Mouse (Mus musculus) urinary bladder, postnatal 4 days (tissue): ENCODE measurements around the gene Robo2.
"Not testable (repeated sequence)": the region's sequence is repeated elsewhere in the genome, so short reads cannot be mapped to it uniquely, and the experiment has no call there.

Source experiments
- DNase-seq, 2 experiments: peaks; one replicate each; pipeline ENCODE4 v3.0.0; 2021 to 2022; ENCODE audit warnings: low spot score in 2 of 2

Robo2 gene

DNA sequence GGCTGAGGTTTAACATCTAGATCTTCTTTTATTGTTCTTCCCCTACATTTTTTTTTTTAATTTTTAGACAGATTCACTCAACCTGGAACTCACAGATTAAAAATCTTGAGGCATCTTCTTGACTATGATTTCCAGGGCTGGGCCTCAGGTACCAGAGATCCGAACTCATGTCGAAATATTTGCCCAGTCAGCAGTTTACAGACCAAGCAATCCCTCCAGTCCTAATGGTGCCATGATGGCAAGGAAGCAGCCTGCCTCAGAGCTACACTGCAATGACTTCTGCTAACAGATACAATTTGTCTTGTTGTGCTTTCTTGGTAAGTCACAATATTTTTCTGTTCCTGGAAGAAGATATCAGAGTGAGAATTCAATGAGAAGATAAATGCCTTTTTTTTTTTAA, 327.4 kb downstream of the Robo2 start:
- DNase-seq = no peak

DNA sequence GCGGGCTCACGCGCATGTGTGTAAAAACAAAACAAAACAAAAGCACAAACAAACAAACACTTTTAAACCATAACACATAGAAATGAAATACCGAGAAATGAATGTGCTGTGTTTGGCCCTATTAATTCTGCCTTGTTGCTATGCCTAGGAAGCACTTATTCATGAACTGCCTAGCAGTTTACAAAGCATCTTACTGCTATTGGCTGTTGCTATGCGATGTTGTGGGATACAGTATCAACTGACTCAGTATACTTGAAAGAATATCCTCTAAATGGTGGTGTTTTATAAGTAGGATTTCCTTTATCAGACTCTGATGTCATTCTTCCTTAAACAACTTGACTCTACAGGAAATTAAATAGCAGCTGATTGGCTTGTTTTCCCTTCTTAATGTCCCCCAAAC, 339.0 kb downstream of the Robo2 start:
- no peak for DNase-seq

DNA sequence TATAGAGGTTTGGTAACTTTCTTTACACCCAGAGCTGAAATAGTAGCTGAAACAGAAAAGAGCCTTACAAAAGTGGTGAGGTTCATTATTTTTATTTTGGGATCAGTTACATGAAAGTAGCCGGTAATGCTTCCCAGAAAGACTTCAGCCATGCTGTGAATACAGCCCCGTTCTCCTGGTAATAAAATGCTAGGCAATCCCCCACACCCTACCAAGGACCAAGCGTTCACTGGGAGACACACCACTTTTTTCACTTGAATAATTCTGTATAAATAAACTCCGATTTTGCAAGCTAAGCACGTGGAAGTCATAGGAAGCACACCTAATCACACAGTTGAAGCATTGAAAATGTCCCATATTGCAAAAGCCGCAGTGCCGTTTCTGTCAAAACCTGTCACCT, 341.0 kb downstream of the Robo2 start:
- DNase-seq = no peak

GRCm38 (mm10) chr16:74065958-74066357, 345.7 kb downstream of the Robo2 start:
- no peak for DNase-seq

- DNase-seq = no peak
Observed at GRCm38 (mm10) chr16:74061951-74062350, 349.7 kb downstream of the Robo2 start.

DNA sequence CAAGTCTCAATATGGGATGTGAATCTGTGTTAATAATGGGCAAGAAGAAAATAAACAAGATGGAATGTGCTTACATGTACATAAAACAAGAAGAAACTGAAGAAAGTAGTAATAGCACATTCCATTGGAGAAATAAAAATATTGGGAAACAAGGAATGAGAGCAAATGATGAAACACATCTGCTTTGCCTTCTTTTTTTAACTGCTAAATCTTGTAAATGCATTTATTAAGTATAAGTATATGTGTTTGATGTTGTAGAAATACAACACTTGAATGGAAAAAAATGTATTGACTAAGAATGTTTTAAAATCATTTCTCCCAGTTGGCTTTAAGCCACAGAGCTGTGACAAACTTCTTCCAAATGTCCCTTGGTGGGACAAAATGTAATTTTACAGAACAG, 350.1 kb downstream of the Robo2 start:
- DNase-seq = no peak

GRCm38 (mm10) chr16:74056886-74057285, 354.7 kb downstream of the Robo2 start:
- no peak for DNase-seq

DNA sequence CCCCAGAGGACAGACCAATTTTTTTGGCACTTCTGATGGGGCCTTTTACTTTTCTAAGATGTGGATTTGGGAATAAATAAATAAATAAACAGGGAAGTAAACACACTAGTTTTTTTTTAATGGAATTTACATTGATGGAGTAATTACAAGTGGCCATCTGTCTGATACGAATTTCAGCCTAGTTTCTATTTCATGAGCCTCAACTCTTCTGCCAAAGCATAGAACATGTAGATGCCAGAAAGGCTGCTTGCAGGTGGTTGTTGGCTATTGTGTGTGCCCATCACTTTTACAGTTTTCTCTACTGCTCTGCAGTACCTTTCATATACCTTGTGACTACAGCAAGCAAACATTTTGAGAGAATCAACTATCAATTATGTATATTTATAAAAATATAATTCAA, 355.4 kb downstream of the Robo2 start:
- no peak for DNase-seq

DNA sequence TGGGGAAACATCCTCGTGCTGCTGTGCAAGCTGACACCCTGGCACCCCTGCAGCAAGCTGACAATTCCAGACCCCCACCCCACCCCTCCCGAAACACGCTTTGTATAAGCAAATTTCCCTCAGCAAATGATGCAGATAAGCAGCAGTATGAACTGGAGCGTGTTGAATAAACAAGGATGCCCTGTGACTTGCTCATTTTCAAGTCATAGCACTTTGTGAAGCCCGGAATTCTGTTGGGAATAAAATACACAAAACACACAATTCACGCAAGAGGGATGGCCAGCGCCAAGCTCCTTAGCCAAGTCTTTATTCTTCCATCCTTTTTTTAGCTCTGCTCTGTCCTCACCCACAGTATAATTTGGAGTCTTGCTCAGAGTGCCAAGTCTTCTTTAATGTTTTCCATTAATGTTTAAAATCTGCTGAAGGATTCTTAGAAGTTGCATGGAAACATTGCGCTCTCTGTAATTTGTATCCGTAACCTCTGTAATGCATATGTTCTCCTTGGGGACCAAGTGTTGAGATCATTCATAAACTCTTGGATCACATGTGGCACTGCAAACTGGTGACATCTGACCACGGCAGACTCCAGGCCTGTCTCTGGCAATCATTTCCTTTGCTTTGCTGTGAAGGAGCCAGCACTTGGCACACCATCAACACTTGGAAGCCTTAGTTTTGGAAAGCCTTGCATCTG, 356.4 kb downstream of the Robo2 start:
- peak in 1 of 2 experiments; percentile 25 for DNase-seq

GRCm38 (mm10) chr16:74049467-74049866, 362.2 kb downstream of the Robo2 start:
- DNase-seq = no peak

- DNase-seq = no peak
Observed at GRCm38 (mm10) chr16:74048980-74049379, 362.6 kb downstream of the Robo2 start.

DNA sequence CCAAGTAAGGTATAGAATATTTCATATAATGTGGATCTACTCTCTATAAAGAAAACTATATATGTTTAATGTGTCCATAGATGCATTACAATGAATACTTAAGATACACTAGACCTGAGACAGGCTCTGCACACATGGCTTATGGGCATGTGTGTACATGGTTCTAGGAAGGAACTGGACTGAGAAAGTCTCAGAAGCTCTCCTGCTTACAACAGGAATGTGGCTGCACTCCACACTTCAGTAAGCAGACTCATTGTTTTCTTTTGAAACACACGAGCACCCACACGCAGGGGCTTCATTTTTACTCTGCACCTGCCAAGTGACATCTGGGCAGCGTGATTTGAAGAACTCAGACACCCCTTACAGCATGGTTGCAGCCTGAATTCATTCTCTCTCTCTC, 364.4 kb downstream of the Robo2 start:
- DNase-seq = no peak

DNA sequence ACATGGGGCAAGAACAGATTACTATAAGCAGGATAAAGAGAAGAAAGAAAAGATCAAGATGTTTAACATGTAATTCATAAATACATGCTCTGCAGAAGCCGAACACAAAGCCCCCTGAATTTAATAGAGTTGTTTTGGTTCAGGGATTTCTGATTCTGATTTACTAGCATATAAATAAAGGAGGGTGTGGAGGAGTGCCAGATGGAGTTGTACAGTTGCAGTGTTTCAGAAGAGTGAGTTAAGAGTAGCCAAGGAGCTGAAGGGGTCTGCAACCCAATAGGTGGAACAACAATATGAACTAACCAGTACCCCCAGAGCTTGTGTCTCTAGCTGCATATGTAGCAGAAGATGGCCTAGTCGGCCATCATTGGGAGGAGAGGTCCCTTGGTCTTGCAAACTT, 370.8 kb downstream of the Robo2 start:
- DNase-seq = not testable (repeated sequence)

GRCm38 (mm10) chr16:74027822-74028221, 383.8 kb downstream of the Robo2 start:
- no peak for DNase-seq

DNA sequence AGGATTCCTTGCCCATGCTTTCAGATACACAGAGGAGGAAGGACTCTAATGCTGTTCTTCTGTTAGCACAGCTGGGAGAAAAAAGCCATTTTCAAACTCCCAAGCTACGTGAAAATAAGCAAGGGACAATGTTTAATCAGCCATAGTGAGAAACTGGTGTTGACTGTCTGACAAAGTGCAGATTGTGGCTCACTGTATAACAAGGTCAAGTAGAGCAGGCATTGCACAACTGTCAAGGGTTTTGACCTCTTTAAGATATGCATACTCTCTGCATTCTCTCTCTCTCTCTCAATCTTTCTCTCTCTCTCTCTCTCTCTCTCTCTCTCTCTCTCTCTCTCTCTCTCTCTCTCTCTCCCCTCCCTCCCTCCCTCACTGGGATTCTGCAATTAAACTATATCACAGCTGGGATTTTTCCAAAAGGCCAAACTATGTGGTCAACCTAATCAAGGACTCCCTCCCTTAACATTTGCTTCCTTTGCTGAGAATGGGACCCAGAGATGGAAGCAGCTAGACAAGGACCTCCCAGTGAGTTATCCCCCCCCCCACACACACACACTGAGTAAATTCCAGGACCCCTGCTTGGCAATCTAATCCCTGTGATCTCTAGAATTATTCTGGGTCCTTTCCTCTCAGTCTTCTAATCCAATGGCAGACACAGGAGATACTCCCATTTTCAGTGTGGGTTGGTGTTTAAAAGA, 389.2 kb downstream of the Robo2 start:
- no peak for DNase-seq

DNA sequence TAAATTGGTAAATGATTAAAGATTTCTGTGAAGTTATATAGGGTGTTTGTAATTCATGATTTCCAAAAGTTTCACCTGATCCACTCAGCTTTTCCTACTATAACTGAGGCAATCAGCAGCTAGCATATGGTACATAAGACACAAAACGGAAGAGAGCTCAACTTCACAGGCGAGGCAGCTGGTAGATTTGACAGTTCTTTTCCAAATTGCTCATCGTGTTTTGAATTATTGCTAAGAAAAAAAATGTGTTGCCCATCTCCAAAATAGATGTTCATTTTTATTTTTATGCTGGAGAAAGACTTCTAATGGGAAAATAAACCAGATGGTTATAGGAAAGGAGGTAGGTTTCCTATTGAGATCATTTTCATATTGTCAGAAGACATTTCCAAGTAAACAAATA, 405.9 kb downstream of the Robo2 start:
- DNase-seq = no peak

DNA sequence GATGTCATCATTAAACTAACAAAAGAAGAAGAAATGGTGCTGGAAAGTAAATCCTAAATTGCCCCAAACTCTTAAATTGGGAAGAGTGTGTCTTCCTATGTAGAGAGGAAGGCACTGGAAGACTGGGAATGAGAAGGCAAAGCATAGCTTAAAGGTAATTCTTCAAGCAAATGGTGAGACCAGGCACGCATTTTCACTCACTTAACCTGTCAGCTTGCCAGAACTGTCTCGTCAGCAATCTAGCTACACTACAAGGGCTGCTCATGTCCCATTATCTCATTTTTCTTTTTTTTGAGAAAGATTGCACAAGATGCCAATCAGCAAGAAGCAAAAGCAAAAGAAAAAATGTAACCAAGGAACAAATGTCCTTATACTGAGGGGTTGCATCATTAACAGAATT, 410.3 kb downstream of the Robo2 start:
- no peak for DNase-seq

- no peak for DNase-seq
Observed at GRCm38 (mm10) chr16:73991212-73991611, 420.4 kb downstream of the Robo2 start.

GRCm38 (mm10) chr16:73969573-73969972, 442.1 kb downstream of the Robo2 start:
- DNase-seq = no peak

GRCm38 (mm10) chr16:73964366-73964926, 447.2 kb downstream of the Robo2 start:
- no peak for DNase-seq

GRCm38 (mm10) chr16:73959479-73959970, 452.1 kb downstream of the Robo2 start:
- no peak for DNase-seq

GRCm38 (mm10) chr16:73958524-73958846, 453.1 kb downstream of the Robo2 start:
- no peak for DNase-seq
